Mouse (Mus musculus) thymus, adult 2 months (tissue): Measurements from ENCODE around the gene Rbp7.

Experiments used
- CTCF ChIP-seq: fragments of 200-500 bp; IDR thresholded peaks from 2 replicates; pipeline ENCODE4 v1.5.1; 2012; ENCODE audit warnings: mild to moderate bottlenecking, control low read depth, low read length, moderate library complexity, borderline replicate concordance; ENCODE audit not compliant: control insufficient read depth, poor library complexity, insufficient read depth; ENCODE audit errors: extremely low read depth
- POLR2A ChIP-seq: fragments of 200-500 bp; IDR thresholded peaks from 2 replicates; pipeline ENCODE4 v1.6.1; 2012; ENCODE audit warnings: mild to moderate bottlenecking, low read length, control low read depth, moderate library complexity; ENCODE audit not compliant: control insufficient read depth, poor library complexity, insufficient read depth; ENCODE audit errors: extremely low read depth

GRCm38 (mm10) chr4:149462305-149462971 lies 7.7 kb upstream of the Rbp7 start:
- TF ChIP-seq CTCF, result no peak
- no peak for TF ChIP-seq POLR2A
